ENCODE assay signal across 22 mouse cellular contexts in genomic region chr1:90560942-90561726, GRCm38 (mm10). TPM values are rescaled to one million over a fixed set of nuclear protein-coding genes. Genes with fewer than 3 reads are reported as not detected.
DNase-seq lines count a peak whose midpoint lies in the region; ATAC-seq and TF ChIP-seq lines count a peak whose summit lies in the region.
"Had no signal": no experiment of that assay in that cellular context is flagged by ENCODE, and none has a peak within 500 bp of the region (broad histone marks: within the 10 kb centered on the region; RNA-seq: fewer than 3 reads in every experiment).

No protein-coding gene starts in this region.

- H3K9ac ChIP-seq in hindbrain, postnatal 0 days (replicated peaks; ENCODE audit: low read length), result no peak overlapping the region
- H3K9ac ChIP-seq in hindbrain, embryonic 11.5 days (ENCODE audit: low read depth, low read length), result no peak overlapping the region
- H3K9ac ChIP-seq in neural tube, embryonic 12.5 days, result no peak overlapping the region
- no peak overlapping the region for H3K9ac ChIP-seq in forebrain, embryonic 14.5 days (ENCODE audit: low read length)
- H3K9ac ChIP-seq: embryonic facial prominence, embryonic 12.5 days; heart, embryonic 13.5 days; liver, embryonic 12.5 days; stomach, embryonic 15.5 days had no signal

- no peaks in the 10 kb centered on the region for H3K36me3 ChIP-seq in hindbrain, postnatal 0 days (ENCODE audit: insufficient read depth, low read length)
- no peaks in the 10 kb centered on the region for H3K36me3 ChIP-seq in hindbrain, embryonic 11.5 days (ENCODE audit: control insufficient read depth, insufficient read depth, low read length)
- no peaks in the 10 kb centered on the region for H3K36me3 ChIP-seq in neural tube, embryonic 12.5 days
- H3K36me3 ChIP-seq in forebrain, embryonic 14.5 days (ENCODE audit: control insufficient read depth, insufficient read depth, low read length), result no peaks in the 10 kb centered on the region
- H3K36me3 ChIP-seq: embryonic facial prominence, embryonic 12.5 days; heart, embryonic 13.5 days; limb, embryonic 10.5 days; liver, embryonic 12.5 days; stomach, embryonic 15.5 days had no signal

- no peaks in the 10 kb centered on the region for H3K9me3 ChIP-seq in hindbrain, postnatal 0 days (ENCODE audit: low read length)
- no peaks in the 10 kb centered on the region for H3K9me3 ChIP-seq in hindbrain, embryonic 11.5 days (ENCODE audit: control insufficient read depth, low read length)
- no peaks in the 10 kb centered on the region for H3K9me3 ChIP-seq in neural tube, embryonic 12.5 days
- no peaks in the 10 kb centered on the region for H3K9me3 ChIP-seq in forebrain, embryonic 14.5 days (replicated peaks; ENCODE audit: control insufficient read depth, low read length)
- H3K9me3 ChIP-seq: embryonic facial prominence, embryonic 12.5 days; heart, embryonic 13.5 days; limb, embryonic 10.5 days; stomach, embryonic 15.5 days had no signal

- H3K4me1 ChIP-seq in hindbrain, postnatal 0 days (ENCODE audit: insufficient read depth, low read length), result no peaks in the 10 kb centered on the region
- H3K4me1 ChIP-seq in hindbrain, embryonic 11.5 days (replicated peaks; ENCODE audit: control insufficient read depth, insufficient read depth, low read length), result no peaks in the 10 kb centered on the region
- H3K4me1 ChIP-seq in neural tube, embryonic 12.5 days, result peaks cover 7% of the 10 kb centered on the region; the same call in 1 of the 2 replicates
- H3K4me1 ChIP-seq in forebrain, embryonic 14.5 days (ENCODE audit: control insufficient read depth, insufficient read depth, low read length), result peaks cover 6% of the 10 kb centered on the region
- H3K4me1 ChIP-seq: heart, embryonic 13.5 days; limb, embryonic 10.5 days; liver, embryonic 12.5 days had no signal

- no peak for TF ChIP-seq CTCF in hindbrain, postnatal 0 days (IDR thresholded peaks at IDR 0.05; ENCODE audit: low read depth)

- no peak overlapping the region for H3K4me2 ChIP-seq in hindbrain, postnatal 0 days (ENCODE audit: low read depth, low read length)
- H3K4me2 ChIP-seq in hindbrain, embryonic 11.5 days (replicated peaks; ENCODE audit: low read depth, low read length), result no peak overlapping the region
- no peak overlapping the region for H3K4me2 ChIP-seq in neural tube, embryonic 12.5 days (replicated peaks)
- no peak overlapping the region for H3K4me2 ChIP-seq in forebrain, embryonic 14.5 days (ENCODE audit: low read length)
- H3K4me2 ChIP-seq: embryonic facial prominence, embryonic 12.5 days; heart, embryonic 13.5 days; liver, embryonic 12.5 days; stomach, embryonic 15.5 days had no signal

- no peak overlapping the region for H3K4me3 ChIP-seq in hindbrain, postnatal 0 days (ENCODE audit: low read length)
- no peak overlapping the region for H3K4me3 ChIP-seq in hindbrain, embryonic 11.5 days (ENCODE audit: low read depth, low read length)
- no peak overlapping the region for H3K4me3 ChIP-seq in neural tube, embryonic 12.5 days
- no peak overlapping the region for H3K4me3 ChIP-seq in forebrain, embryonic 14.5 days (ENCODE audit: low read depth, low read length)
- H3K4me3 ChIP-seq: embryonic facial prominence, embryonic 12.5 days; heart, embryonic 13.5 days; limb, embryonic 10.5 days; liver, embryonic 12.5 days; stomach, embryonic 15.5 days had no signal

- no peak for ATAC-seq in hindbrain, postnatal 0 days
- no peak for ATAC-seq in hindbrain, embryonic 11.5 days (ENCODE audit: low FRiP score)
- 0 out of 2 replicates have a peak, but pooled peaks have one; percentile 44 for ATAC-seq in neural tube, embryonic 12.5 days (ENCODE audit: low FRiP score, low read depth)
- peak; percentile 65 for ATAC-seq in forebrain, embryonic 14.5 days
- ATAC-seq: activated CD4-positive, CD25-positive, alpha-beta regulatory T cell, adult 4 months; intestine, postnatal 0 days; liver, embryonic 12.5 days; lung, postnatal 0 days had no signal

- DNase-seq in cerebellum, postnatal 10 days, result peak; percentile 22 to 38
- DNase-seq in cerebellum, adult 11-12 months, result no peak
- DNase-seq in hindbrain, postnatal 0 days (ENCODE audit: low spot score), result peak; percentile 32
- DNase-seq in hindbrain, embryonic 11.5 days (ENCODE audit: low spot score), result no peak
- DNase-seq in neural tube, embryonic 10.5 days (ENCODE audit: extremely low spot score, low spot score), result no peak
- peak; percentile 85 for DNase-seq in forebrain, embryonic 14.5 days (ENCODE audit: low spot score)
- DNase-seq in T-cell, adult 2 months (ENCODE audit: low spot score), result no peak
- DNase-seq: cerebellum, postnatal 36 days; kidney, postnatal 4 days; layer of hippocampus, postnatal 36 days; spleen, adult 18-20 months; thymus, postnatal 14 days had no signal

- WGBS in hindbrain, postnatal 0 days, result 14% methylated on average over 5 of the region's 5 CpGs
- WGBS in hindbrain, embryonic 11.5 days, result 49% methylated on average over 5 of the region's 5 CpGs
- 37% methylated on average over 5 of the region's 5 CpGs for WGBS in neural tube, embryonic 12.5 days
- 14% methylated on average over 5 of the region's 5 CpGs for WGBS in forebrain, embryonic 14.5 days

- H3K27ac ChIP-seq in hindbrain, postnatal 0 days, result no peak overlapping the region
- H3K27ac ChIP-seq in hindbrain, embryonic 11.5 days (ENCODE audit: low read depth, low read length), result no peak overlapping the region
- H3K27ac ChIP-seq in neural tube, embryonic 12.5 days, result no peak overlapping the region
- H3K27ac ChIP-seq in forebrain, embryonic 14.5 days (ENCODE audit: low read depth, low read length), result peak overlapping the region; percentile 33; the same call in 1 of the 2 replicates
- H3K27ac ChIP-seq: embryonic facial prominence, embryonic 12.5 days; heart, embryonic 13.5 days; limb, embryonic 10.5 days; liver, embryonic 12.5 days; stomach, embryonic 15.5 days had no signal

- H3K27me3 ChIP-seq in hindbrain, postnatal 0 days (ENCODE audit: insufficient read depth, low read length), result no peaks in the 10 kb centered on the region
- no peaks in the 10 kb centered on the region for H3K27me3 ChIP-seq in hindbrain, embryonic 11.5 days (ENCODE audit: control insufficient read depth, insufficient read depth, low read length)
- 0 out of 2 replicates have a peak, but pooled peaks cover 3% of the 10 kb centered on the region for H3K27me3 ChIP-seq in neural tube, embryonic 12.5 days (replicated peaks)
- H3K27me3 ChIP-seq in forebrain, embryonic 14.5 days (replicated peaks; ENCODE audit: control insufficient read depth, insufficient read depth, low read length), result no peaks in the 10 kb centered on the region
- H3K27me3 ChIP-seq: CH12.LX; embryonic facial prominence, embryonic 12.5 days; heart, embryonic 13.5 days; liver, embryonic 12.5 days; stomach, embryonic 15.5 days had no signal

RNA-seq across cellular contexts. Expression of gene Cops8, which starts 41.6 kb away (rescaled TPM):
- total RNA-seq in hindbrain, postnatal 0 days (2014; rRNA removed), result 97.2 and 117 TPM in 2 replicates
- 167 and 170 TPM in 2 replicates for polyA plus RNA-seq in hindbrain, postnatal 0 days (2015; fragmentation: Nextera tagmentation; extraction: Ambion mirVana)
- 195 and 207 TPM in 2 replicates for polyA plus RNA-seq in hindbrain, embryonic 11.5 days (2014; fragmentation: Nextera tagmentation; extraction: Ambion mirVana)
- polyA plus RNA-seq in neural tube, embryonic 12.5 days (2016; fragmentation: Nextera tagmentation; extraction: Ambion mirVana), result 160 and 171 TPM in 2 replicates
- 198 and 218 TPM in 2 replicates for polyA plus RNA-seq in forebrain, embryonic 14.5 days (2014; fragmentation: Nextera tagmentation; extraction: Ambion mirVana)

Comparison
In these comparisons a context has a peak if more than half of its experiments do, and no peak if none do; other contexts are left out.
1. DNase-seq: peak in cerebellum, postnatal 10 days (2 of 2), hindbrain, postnatal 0 days (single experiment) and forebrain, embryonic 14.5 days (single experiment); none in cerebellum, adult 11-12 months (single experiment), hindbrain, embryonic 11.5 days (single experiment), neural tube, embryonic 10.5 days (single experiment) and T-cell, adult 2 months (single experiment).
2. ATAC-seq: peak in neural tube, embryonic 12.5 days (single experiment) and forebrain, embryonic 14.5 days (single experiment); none in hindbrain, postnatal 0 days (single experiment) and hindbrain, embryonic 11.5 days (single experiment).